Mouse (Mus musculus) thymus, adult 2 months (tissue): ENCODE measurements around the gene Pdgfra.

ENCODE experiments used
- CTCF ChIP-seq: fragments of 200-500 bp; IDR thresholded peaks from 2 replicates; pipeline ENCODE4 v1.5.1; 2012; ENCODE audit warnings: mild to moderate bottlenecking, control low read depth, low read length, moderate library complexity, borderline replicate concordance; ENCODE audit not compliant: control insufficient read depth, poor library complexity, insufficient read depth; ENCODE audit errors: extremely low read depth
- POLR2A ChIP-seq: fragments of 200-500 bp; IDR thresholded peaks from 2 replicates; pipeline ENCODE4 v1.6.1; 2012; ENCODE audit warnings: mild to moderate bottlenecking, low read length, control low read depth, moderate library complexity; ENCODE audit not compliant: control insufficient read depth, poor library complexity, insufficient read depth; ENCODE audit errors: extremely low read depth

DNA sequence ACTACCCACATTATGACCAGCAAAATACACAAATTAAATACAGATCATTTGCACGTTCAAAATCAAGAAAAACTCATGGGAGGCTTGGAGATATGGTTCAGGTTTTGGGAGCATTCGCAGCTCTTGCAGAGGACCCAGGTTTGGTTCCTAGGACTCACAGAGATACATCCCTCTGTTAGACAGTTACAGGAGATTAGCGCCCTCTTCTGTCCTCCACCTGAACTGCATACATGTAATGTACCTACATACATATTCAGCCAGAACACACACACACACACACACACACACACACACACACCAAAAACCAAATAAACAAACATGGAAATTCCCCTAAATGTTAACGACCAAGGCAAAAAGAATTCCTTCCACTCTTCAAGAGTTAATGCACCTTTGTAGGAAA is 12.6 kb downstream of the Pdgfra start:
- no peak for TF ChIP-seq POLR2A
- no peak for TF ChIP-seq CTCF
